Mouse (Mus musculus): ENCODE measurements at regions not wholly inside any gene's neighbourhood (a gene's known extent, or its start where the extent isn't known, plus 50 kb on each side); places are given as distances from the start of the nearest gene placed in this dataset.

DNA sequence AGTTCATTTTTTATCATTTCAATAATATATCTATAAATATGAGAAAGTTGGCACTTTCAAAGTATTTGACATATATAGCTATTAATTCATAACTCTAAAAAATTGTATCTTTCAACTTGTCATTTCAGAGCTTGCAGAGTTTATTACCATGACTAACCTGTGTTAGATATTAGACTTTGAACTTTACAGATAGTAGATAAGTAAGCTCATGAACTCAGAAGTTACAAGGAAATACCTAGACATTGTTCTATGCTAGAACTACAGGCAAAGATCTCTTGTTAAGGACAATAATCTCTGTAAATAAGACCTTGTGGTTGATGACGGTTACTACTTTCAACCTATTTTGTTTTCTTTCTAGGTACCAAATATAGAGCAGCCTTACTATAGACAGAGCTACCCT lies 117.0 kb upstream of the Zeb2 start:
- ATAC-seq, result no peak

DNA sequence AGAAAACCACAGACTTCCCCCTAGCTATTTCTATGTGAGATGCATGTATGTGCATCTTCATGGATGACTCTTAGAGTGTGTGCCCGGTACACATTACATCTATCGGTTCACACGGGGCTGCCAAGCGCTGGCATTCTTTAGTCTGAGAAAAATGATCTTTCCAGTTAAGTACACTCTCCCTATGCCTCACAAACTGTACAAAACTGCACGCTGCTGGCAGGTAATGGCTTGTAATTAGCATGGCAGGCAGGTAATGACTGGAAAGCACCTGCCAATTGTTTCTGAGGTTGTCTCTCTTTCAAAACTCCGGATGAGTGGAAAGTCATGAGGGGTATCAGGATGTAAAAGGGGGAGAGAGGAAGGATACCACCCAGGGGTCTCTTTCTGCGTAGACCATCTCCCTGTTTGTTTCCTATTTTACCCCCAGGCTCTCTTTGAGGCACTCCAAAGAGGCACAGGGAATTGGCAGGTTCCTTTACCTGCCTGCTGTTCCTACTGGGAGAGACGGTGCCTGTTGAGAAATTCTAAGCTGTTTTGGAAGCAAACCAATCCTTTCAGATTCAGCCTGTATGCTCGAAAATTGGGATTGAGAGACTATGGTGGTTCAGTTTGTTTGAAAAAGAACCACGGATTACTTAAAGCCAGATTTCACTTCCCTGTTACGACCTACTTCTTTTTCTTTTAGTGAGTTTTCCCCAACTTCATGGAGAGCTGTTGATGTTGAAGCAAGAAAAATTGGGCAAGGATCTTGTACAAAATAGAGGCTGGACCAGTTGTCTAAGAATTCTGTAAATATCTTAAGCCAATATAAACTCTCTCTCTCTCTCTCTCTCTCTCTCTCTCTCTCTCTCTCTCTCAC lies 113.4 kb upstream of the Zeb2 start:
- ATAC-seq, result no peak

DNA sequence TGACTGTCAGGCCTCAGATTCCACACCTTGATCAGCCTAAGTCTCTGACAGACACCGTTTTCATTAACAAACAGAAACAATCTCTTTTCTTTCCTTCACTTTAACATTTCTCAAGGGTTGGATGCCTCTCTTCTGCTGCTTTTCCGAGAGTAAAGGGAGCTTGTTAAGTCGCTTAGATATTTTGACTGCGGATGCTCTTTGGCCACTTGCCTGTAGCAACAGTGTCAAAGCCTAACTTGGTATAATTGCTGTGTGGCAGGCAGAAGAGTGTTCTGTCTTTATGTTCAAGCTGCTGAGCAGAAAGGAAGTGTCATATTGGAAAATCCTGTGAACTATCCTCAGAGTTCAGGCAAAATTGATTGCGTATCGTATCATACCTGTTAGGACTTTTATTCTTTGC lies 112.3 kb upstream of the Zeb2 start:
- ATAC-seq, result no peak

DNA sequence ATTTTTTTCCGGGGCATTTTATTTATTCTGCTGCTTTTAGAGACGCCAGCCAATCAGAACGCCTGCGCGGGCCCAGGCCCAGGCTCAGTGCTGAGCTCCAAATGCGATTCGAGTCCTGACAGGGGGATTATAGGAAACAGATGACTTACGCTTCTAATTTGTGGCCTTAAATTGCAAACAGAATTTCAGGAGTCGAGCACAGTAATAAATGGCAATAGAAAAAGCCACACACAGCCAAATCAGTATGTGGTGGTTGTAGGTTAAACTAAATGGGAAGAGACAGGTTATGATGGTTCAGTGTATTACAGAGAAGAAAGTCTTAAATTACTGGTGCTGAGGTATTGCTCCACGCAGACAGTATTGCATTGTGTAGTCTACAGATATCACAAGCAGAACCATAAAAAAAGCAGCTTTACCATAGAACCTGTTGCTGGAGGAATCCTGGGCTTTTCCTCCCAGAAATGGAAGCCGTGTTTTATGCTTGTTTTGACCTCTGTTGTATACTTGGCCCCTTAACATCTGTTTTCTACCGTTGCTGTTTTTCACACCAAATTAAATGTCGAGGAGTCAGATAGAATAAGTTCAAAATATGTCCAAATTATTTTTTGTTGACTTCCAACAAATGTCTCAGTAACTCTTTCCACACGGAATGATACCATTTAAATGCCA lies 110.2 kb upstream of the Zeb2 start:
- no peak for ATAC-seq

DNA sequence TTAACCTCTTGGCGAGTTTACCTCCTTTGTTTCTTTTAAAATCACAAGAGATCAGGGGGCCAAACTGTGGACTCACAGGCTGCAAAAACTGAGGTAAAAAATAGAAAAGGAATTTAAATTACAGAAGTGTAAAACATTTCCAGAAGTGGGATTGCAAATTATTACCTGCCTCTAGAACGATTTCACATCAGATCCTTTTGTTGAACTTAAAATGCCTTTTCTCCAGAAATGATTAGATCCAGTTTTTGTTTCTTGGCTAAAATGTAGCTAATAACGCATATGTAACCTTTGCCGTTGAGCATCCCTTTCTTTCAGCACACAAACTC lies 108.8 kb upstream of the Zeb2 start:
- no peak for ATAC-seq

DNA sequence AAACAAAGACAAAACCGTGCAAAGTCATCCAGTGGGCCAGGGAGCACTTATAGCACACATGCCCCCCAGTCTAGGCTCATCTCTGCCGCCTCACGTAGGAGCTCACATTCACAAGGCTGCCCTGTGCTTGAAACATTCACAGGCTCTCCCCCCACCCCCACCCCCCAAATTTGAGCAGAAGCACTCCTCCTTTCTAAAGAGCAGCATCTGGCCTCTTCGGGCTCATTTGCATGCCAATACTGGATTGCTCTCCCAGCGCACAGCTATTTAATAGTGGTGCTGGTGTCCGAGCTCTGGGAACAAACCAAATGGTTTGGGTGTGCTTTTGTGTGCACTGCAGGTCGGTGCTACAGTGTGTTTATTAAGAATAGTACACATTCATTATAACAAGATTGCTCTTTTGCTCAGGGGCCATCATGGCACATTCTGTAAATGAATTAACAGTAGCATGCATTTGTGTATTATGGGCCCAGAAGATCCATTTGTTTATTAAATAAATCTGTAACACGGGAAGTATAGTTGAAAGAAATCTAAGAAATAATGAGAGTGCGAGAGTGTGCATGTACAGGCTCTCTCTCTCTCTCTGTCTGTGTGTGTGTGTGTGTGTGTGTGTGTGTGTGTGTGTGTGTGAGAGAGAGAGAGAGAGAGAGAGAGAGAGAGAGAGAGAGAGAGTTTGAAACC lies 108.3 kb upstream of the Zeb2 start:
- ATAC-seq, result no peak

DNA sequence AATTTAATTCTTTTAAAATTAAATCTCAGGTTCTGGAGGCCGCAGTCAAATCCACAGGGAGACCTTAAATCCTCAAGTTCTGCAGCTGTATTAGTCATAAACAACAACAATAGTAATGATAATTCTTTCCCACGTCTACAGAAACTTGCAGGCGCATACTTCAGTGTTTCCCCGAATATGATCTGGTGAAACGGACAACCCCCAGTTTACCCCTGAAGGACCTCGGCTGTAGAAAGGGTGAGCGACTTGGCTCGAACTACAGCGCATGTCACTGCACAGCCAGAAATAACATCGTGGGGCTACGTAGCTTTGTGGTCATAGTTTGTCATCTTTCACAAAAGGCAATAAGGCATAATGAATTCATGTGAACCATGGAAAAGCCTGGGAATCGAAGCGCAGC lies 105.0 kb upstream of the Zeb2 start:
- no peak for ATAC-seq

DNA sequence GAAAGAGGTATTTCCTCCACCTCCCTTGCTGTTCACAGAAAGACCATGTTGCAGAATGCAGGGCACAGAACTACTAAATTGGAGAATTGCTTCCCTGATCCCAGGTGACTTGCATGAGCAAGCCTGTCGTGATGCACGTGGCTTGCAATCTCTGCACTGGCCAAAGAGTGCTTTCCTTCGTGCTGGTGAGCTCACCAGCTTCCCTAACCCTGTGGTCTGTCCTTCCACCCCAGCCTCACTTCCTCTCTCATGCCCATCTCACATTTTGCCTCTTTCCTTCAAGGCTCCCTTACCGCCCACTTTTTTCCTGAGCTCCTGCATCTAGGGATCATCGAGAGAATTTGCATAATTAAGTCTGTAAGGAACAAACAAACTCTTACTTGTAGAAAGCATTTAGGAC lies 102.7 kb upstream of the Zeb2 start:
- no peak for ATAC-seq

DNA sequence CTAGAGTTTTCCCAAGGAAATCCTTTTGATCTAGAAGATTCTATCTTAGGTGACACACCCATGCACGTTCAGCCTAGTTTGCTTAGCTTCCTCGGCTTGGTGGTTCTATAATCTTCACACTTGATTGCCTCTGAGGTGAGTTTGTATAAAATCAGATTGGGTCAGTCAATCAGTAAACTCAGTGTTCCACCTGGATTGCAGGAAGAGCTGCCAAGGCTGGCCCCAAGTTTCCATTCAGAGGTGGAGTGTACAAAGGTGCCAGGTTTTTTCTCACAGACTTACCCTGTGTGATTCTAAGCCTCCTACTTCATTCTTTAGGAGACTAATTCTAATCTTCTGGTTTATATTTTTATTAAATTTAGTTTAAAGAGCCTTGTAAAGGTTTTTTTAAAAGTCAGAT lies 95.6 kb upstream of the Zeb2 start:
- ATAC-seq, result no peak

DNA sequence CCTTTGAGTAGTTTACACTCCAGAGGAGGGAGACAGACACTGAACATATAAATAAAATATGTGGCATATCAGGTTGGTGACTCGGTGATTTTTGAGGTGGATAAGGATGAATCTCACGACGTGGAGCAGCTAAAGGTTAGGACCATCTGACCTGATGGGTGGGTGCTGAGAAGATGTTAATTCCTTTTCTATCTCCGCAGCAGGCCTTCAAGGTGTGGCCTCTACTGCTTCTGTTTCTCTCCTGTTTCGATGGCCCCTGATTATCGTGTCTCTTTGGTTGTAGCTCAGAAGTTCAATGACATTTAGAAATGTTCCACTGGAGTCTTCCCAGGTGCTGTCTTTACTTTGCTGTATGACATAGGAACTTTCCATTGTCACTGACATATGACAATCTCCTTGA lies 91.3 kb upstream of the Zeb2 start:
- no peak for ATAC-seq

DNA sequence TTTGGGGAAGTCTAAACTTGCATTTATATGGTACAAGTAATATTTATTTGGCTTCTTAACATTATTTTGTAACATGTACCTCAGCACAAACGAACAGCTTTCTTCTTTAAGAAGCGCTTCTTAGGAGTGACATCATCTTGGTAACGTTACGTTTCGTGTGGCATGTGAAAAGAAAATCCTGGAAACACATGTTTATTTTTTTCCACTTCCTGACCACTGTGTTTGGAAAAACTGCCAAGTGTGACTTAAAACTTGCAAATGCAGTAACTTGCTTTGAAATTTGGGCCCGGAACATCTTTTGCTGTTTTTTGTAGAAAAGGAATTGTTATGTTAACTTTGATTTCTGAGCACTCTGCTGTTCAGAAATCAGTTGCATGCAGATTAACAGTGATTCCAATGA lies 88.6 kb upstream of the Zeb2 start:
- ATAC-seq, result no peak

DNA sequence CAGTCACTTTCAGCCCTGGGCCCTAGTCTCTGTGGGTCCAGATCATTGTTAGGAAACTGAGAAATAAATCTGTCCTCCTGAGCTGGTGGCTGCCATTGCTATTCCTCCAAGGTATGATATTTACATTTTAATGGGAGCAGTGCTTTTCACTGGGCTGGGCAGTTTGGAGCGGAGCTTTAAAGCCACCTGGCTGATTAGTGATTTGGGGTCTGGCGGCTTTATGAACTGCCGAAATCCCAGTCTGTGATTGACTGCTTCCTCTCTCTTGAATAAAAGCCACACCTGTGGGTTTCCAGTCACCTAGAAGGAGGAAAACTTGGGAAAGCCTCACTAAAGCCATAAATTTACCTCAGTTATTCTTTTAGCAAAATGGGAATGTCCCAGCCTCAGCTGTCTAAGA lies 88.0 kb upstream of the Zeb2 start:
- no peak for ATAC-seq

DNA sequence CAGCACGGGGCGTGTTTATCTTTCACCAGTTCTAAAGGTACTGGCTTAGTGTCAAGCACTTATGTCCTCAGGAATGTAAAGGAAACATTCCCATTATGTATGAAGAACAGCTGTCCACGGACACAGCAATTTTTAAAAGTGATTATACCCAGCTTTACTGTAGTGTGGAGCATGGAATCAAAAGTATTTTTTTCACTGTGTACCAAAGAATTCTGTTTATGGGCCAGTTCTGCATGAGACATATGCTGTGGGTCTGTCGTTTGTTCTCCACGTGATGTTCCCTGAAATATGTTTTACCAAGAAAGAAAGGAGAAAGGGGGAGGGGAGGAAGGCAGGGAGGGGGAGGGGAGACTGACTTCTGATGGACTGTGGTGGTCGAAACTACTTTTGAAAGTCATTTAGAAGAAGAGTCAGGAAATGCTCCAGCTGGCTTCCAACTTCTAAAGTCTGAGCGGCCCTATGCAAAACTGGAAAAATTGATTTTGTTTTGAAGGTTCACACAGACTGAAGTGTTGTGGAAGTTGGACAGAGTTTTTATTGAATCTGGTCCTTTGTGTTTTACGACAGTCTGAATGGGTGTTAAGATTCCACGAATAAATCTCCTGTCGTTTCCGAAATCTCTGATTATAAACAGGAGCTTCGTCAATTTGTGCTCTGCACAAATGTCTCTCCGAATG lies 80.9 kb upstream of the Zeb2 start:
- ATAC-seq, result no peak

DNA sequence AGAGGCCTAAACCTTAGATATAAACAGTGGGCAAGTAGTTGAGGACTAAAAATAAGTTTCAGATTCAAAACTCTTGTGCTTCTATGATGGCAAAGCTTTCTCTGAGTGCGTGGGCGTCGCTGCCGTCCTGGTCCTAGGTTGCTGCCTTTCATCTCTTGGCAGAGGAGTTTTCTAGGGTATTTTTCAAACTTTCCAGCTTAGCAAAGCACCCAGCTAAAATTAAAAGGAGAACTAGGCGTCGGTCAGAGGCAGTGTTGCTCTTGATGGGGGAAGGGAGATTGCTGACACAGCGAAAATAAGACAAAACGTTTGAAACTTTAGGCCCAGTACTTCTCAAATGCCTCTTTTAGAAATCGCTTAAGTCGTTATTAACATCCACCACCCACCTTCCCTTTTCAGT lies 80.1 kb upstream of the Zeb2 start:
- peak; percentile 28 for ATAC-seq

DNA sequence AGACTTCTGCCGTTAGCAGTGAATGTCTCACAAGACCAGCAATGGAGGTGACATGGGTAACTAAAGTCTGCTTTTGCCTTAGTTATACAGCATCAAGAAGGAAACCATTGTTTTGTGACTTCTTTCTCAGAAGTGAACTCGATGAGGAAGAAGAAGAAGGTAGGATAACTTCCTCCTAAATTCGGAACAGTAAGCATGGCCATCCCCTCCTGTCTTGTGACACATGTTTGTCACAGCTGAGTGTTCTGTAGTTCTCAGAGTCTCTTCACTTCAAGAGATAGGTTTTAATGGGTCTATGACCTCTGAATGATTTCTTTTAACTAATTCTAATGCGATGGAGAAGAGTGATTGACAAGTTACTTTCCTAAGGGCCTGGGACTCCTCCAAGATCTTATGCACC lies 79.3 kb upstream of the Zeb2 start:
- ATAC-seq, result no peak

DNA sequence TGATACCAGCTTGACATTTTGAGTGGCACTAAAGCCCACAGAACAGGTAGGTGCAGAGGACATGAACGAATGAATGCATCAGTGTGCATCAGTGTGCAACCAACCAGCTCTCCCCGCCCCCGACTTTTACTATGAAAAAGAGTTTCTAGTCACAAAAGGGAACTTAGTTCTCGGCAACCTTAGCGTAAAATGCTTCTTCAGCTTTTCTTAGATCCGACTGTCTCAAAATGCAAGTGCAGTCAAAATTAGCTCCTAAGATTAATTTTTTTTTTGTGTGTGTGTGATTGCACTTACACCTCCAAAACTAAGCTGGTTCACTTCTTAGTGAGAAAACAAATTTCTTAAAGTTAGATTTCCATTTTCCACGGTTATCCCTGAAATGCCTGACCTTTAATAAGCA lies 77.1 kb upstream of the Zeb2 start:
- ATAC-seq, result no peak

DNA sequence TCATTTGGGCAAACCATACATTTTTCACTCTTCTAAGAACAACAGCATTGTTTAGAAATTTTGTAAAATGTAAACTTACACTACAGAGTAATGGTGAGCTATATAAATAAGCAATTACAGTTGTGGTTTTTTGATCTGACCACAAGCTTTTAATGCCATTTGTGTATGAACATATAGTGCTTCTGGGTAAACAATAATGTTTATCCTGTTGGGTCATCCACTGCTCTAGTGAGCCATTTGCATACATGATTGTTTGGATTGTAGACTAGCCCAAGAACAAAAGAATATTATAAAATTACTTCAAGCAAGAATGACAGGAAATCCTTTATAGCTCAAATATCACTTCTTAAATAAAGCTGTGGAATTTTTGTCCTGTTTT lies 68.4 kb upstream of the Zeb2 start:
- no peak for ATAC-seq

DNA sequence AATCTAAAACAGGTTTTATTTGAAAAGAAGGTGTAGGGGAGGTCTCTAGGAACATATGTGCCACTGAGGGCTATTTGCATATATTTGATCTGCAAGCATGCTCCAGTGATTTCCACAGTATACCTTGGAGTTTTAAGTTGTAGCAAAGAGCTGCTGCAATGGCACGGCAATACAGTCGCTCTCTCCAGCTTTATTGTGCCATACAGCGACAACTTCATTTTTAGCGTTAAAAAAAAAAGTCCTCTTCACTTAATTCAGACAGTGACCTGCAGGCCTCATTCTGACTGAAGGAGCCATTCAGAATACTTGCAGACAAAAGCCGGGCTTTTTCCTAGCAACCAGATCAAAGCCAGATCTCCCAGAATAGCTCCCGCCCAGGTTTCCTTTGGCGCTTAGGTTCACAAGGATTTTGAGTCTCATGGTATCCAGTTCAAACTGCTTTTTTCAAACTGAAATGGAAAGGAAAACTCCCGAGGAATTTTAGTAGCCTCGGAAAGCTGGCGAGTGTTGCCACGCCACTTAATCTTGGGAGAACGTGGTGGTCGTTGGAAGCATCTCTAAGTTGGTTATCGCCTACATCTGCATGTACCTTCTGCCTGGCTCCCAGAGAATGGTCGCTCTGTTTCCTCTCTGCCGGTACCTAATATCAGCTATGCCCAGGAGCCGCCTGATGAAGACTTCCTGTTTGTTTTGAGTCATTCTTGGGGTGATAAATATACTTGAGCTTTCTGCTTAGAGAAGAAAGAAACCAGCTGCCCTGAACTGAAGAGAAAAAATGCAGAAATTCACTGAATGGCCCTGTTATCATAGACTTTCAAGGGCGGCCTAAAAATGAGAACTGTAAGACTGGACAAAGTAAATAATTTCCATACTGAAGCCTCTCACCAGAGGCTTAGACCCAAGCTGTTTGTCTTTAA lies 67.8 kb upstream of the Zeb2 start:
- ATAC-seq, result no peak

DNA sequence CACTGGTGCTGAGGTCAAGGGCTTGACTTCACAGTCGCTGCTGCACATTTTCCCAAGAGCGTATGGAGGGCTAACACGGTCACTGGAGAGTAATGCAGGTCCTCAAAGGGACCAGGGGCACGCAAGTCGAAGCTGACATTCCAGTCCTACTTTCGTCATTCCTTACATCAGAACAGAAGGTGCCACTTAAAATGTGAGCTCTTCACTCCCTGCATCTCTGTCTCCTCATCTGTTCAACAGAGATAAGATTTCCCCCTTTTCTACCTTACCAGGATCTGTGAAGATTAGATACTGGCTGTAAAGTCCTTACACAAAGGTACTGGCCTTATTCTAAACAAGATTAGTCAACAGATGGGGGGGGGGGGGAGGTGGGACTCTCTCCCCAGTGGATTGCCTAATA lies 67.0 kb upstream of the Zeb2 start:
- no peak for ATAC-seq

DNA sequence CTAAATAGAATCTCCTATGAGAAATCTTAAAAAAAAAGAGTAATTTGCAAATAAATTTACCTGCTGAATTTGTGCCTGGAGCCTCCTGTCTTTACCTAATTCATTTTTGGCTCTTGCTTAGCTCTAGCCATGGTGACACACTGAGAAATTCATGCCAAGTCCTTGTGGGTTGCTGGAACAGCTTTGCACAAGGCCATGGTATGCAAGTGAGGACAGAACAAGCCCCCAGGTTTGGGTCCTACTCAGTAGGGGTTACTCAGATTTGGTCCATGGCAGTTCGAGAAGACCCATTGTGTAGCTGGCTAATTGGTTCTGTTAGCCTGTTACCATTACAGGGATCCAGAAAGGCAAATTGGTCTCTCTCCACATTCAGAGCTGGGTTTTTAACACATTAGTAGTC lies 65.7 kb upstream of the Zeb2 start:
- ATAC-seq, result no peak

DNA sequence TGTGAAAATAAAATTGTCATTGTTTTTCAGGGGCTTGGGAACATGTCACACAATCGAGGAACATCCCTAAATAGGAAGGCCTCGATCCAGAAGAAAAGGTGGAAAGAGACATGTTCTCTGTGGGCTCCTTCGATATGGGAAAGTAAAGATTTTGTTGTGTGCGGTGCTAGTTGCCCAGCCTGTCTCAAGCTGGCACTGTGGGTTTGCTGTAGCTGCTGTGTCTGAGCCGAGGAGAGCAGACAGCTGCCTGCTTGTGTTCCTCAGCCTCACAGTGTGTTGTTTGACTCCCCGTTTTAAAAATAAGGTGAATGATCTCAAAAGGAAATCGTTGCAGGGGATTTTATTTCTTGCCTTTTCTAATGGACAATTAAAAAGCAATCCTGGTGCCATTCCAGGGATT lies 64.4 kb upstream of the Zeb2 start:
- ATAC-seq, result no peak

DNA sequence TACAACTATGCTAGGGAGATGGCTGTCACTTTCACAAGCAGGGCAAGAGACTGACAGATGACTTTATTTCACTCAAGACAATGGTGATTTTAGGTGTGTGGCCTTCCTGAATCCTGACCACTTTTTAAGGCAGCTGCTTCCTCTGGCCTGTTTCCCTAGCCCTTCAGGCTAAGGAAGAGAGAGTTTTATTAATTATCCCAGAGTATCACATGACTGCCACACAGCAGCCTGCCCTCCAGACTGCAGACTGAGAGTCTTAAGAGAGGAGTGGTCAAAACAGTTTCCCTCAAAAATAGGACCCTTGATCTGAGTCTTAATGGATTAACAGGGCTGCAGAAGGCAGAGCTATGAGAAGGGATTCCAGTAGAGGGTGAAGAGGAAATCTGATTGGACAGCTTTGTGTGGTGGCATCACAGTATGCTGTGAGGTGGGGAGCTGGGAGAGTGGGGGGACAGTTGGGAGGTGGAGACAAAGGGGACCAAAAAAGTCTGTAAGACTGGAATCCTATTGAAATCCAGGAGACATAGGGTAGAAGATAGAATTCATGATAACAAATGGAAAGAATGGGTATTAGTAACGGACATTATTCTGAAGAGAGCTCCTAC lies 61.8 kb upstream of the Zeb2 start:
- ATAC-seq, result no peak
